Mouse (Mus musculus): ENCODE measurements around the gene Ppp1r36. TPM values are rescaled to one million over a fixed set of nuclear protein-coding genes. Genes with fewer than 3 reads are reported as not detected.

Ppp1r36 gene
- 0.73 and 1.0 TPM in 2 replicates for polyA plus RNA-seq (2015; fragmentation: Nextera tagmentation; extraction: Ambion mirVana)

GRCm38 (mm10) chr12:76417433-76417854 is at the start of gene Ppp1r36:
Gene Ppp1r36, plus strand, starts transcription at chr12:76417538.
- WGBS: under 1% methylated on average over 36 of the region's 37 CpGs

GRCm38 (mm10) chr12:76368201-76368789 is 49.0 kb upstream of the Ppp1r36 start:
- Histone ChIP-seq H3K4me1 (peaks cover 37% of the 10 kb centered on the region), H3K4me2 (peak overlapping the region; percentile 95), H3K9me3 (no peaks in the 10 kb centered on the region), H3K4me3 (peak overlapping the region; percentile 64), H3K9ac (peak overlapping the region; percentile 97), H3K36me3 (replicated peaks) (no peaks in the 10 kb centered on the region), H3K27ac (peak overlapping the region; percentile 96), H3K27me3 (replicated peaks) (no peaks in the 10 kb centered on the region)
- WGBS: 7% methylated on average over 9 of the region's 9 CpGs
- no peak for ATAC-seq (replicated peaks)

More at GRCm38 (mm10) chr12:76417433-76417854, at the start of gene Ppp1r36:
- H3K27me3 ChIP-seq (replicated peaks): peaks cover 21% of the 10 kb centered on the region
- H3K4me2 ChIP-seq: peak within 1 kb of the TSS; percentile 75
- no peaks in the 10 kb centered on the region for H3K36me3 ChIP-seq (replicated peaks)
- peak within 1 kb of the TSS; percentile 36 for H3K4me3 ChIP-seq
- H3K4me1 ChIP-seq: peaks cover 6% of the 10 kb centered on the region
- H3K27ac ChIP-seq: no peak within 1 kb of the TSS
- ATAC-seq (replicated peaks): no peak
- no peaks in the 10 kb centered on the region for H3K9me3 ChIP-seq
- H3K9ac ChIP-seq: 0 out of 2 replicates have a peak within 1 kb of the TSS, but pooled peaks have one; percentile 15

- Histone ChIP-seq H3K9me3 (no peaks in the 10 kb centered on the region), H3K9ac (peak overlapping the region; percentile 97), H3K4me1 (peaks cover 37% of the 10 kb centered on the region), H3K4me3 (peak overlapping the region; percentile 64), H3K36me3 (replicated peaks) (no peaks in the 10 kb centered on the region), H3K27me3 (replicated peaks) (no peaks in the 10 kb centered on the region), H3K27ac (peak overlapping the region; percentile 96), H3K4me2 (peak overlapping the region; percentile 95)
- peak; percentile 58 for ATAC-seq (replicated peaks)
- under 1% methylated on average over 26 of the region's 26 CpGs for WGBS
Measured at GRCm38 (mm10) chr12:76368790-76369205, 48.5 kb upstream of the Ppp1r36 start.

GRCm38 (mm10) chr12:76369206-76369977 is 47.9 kb upstream of the Ppp1r36 start, which contains the start of gene Zbtb25:
Gene Zbtb25, minus strand, starts transcription at chr12:76369602.
- Histone ChIP-seq H3K9me3 (no peaks in the 10 kb centered on the region), H3K4me2 (peak within 1 kb of the TSS; percentile 95), H3K27ac (peak within 1 kb of the TSS; percentile 96), H3K4me1 (peaks cover 37% of the 10 kb centered on the region), H3K27me3 (replicated peaks) (no peaks in the 10 kb centered on the region), H3K36me3 (replicated peaks) (no peaks in the 10 kb centered on the region), H3K4me3 (peak within 1 kb of the TSS; percentile 64), H3K9ac (peak within 1 kb of the TSS; percentile 97)
- WGBS: 1% methylated on average over 95 of the region's 96 CpGs
- ATAC-seq (replicated peaks): peak; percentile 92

- WGBS: under 1% methylated on average over 94 of the region's 99 CpGs
- Histone ChIP-seq H3K4me1 (peaks cover 37% of the 10 kb centered on the region), H3K4me3 (peak within 1 kb of the TSS; percentile 64), H3K36me3 (replicated peaks) (no peaks in the 10 kb centered on the region), H3K27ac (peak within 1 kb of the TSS; percentile 96), H3K27me3 (replicated peaks) (no peaks in the 10 kb centered on the region), H3K4me2 (peak within 1 kb of the TSS; percentile 95), H3K9ac (peak within 1 kb of the TSS; percentile 97), H3K9me3 (no peaks in the 10 kb centered on the region)
- peak; percentile 69 for ATAC-seq (replicated peaks)
Measured at GRCm38 (mm10) chr12:76369978-76370830, 47.1 kb upstream of the Ppp1r36 start, which contains the start of gene Zbtb1. Gene Zbtb1, plus strand, starts transcription at chr12:76370266.

GRCm38 (mm10) chr12:76370831-76371571 is 46.3 kb upstream of the Ppp1r36 start:
- ATAC-seq (replicated peaks): peak; percentile 7; the same call in 1 of the 2 replicates
- H3K4me1 ChIP-seq: peaks cover 37% of the 10 kb centered on the region
- H3K9ac ChIP-seq: peak overlapping the region; percentile 97
- H3K4me3 ChIP-seq: peak overlapping the region; percentile 64
- peak overlapping the region; percentile 95 for H3K4me2 ChIP-seq
- no peaks in the 10 kb centered on the region for H3K27me3 ChIP-seq (replicated peaks)
- WGBS: under 1% methylated on average over 62 of the region's 63 CpGs
- H3K27ac ChIP-seq: peak overlapping the region; percentile 96
- H3K9me3 ChIP-seq: no peaks in the 10 kb centered on the region
- no peaks in the 10 kb centered on the region for H3K36me3 ChIP-seq (replicated peaks)

GRCm38 (mm10) chr12:76372046-76372445 is 45.3 kb upstream of the Ppp1r36 start:
- Histone ChIP-seq H3K9ac (0 out of 2 replicates have a peak overlapping the region, but pooled peaks have one; percentile 97), H3K27ac (no peak overlapping the region), H3K27me3 (replicated peaks) (no peaks in the 10 kb centered on the region), H3K9me3 (no peaks in the 10 kb centered on the region), H3K4me2 (peak overlapping the region; percentile 95), H3K36me3 (replicated peaks) (no peaks in the 10 kb centered on the region), H3K4me3 (peak overlapping the region; percentile 64), H3K4me1 (peaks cover 34% of the 10 kb centered on the region)
- 45% methylated on average over 7 of the region's 7 CpGs for WGBS
- no peak for ATAC-seq (replicated peaks)

- WGBS: 67% methylated on average over 7 of the region's 7 CpGs
- Histone ChIP-seq H3K9me3 (no peaks in the 10 kb centered on the region), H3K4me1 (peaks cover 23% of the 10 kb centered on the region), H3K9ac (no peak overlapping the region), H3K27ac (no peak overlapping the region), H3K4me2 (no peak overlapping the region), H3K36me3 (replicated peaks) (no peaks in the 10 kb centered on the region), H3K27me3 (replicated peaks) (no peaks in the 10 kb centered on the region), H3K4me3 (no peak overlapping the region)
- ATAC-seq (replicated peaks): no peak
Measured at GRCm38 (mm10) chr12:76372881-76373818, 44.2 kb upstream of the Ppp1r36 start.

GRCm38 (mm10) chr12:76373991-76374390 is 43.3 kb upstream of the Ppp1r36 start:
- ATAC-seq (replicated peaks): no peak
- peaks cover 17% of the 10 kb centered on the region for H3K4me1 ChIP-seq
- whole genome bisulfite sequencing: 74% methylated on average over 6 of the region's 6 CpGs

GRCm38 (mm10) chr12:76374911-76375310 is 42.4 kb upstream of the Ppp1r36 start:
- 81% methylated on average over 4 of the region's 4 CpGs for WGBS
- Histone ChIP-seq H3K27ac (no peak overlapping the region), H3K9ac (no peak overlapping the region), H3K4me3 (no peak overlapping the region), H3K9me3 (no peaks in the 10 kb centered on the region), H3K4me1 (peaks cover 17% of the 10 kb centered on the region), H3K4me2 (no peak overlapping the region), H3K27me3 (replicated peaks) (no peaks in the 10 kb centered on the region), H3K36me3 (replicated peaks) (no peaks in the 10 kb centered on the region)
- ATAC-seq (replicated peaks): no peak

More at GRCm38 (mm10) chr12:76373991-76374390, 43.3 kb upstream of the Ppp1r36 start:
- no peak overlapping the region for H3K4me2 ChIP-seq
- H3K9me3 ChIP-seq: no peaks in the 10 kb centered on the region
- no peak overlapping the region for H3K27ac ChIP-seq
- H3K4me3 ChIP-seq: no peak overlapping the region
- no peaks in the 10 kb centered on the region for H3K27me3 ChIP-seq (replicated peaks)
- H3K9ac ChIP-seq: no peak overlapping the region
- no peaks in the 10 kb centered on the region for H3K36me3 ChIP-seq (replicated peaks)
